Mouse (Mus musculus) cerebellum, postnatal 25 days (tissue): ENCODE data around the gene Wwtr1.

Experiments
- DNase-seq, 2 experiments: peaks; one replicate each; pipeline ENCODE4 v3.0.0; 2021; ENCODE audit warnings: mixed read lengths in 2 of 2

The Wwtr1 gene

DNA sequence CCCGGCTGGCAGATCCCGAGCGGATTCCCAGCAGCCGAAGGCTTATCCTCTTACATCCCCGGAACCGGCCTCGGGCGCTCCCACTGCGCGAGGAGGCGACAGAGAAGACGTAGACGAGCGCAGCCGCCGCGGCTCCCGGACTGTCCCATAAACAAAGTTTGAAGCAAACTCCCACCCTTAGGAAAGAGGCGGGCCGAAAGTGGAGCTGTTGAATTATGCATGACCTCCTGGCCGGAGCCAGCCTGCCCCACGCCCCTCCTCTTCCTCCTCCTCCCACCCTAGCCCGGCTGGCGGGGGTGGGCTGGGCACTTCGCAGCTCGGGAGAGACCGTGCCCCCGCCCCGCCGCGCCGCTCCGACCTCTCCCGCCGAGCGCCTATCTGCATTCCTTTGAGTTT is at the start of gene Wwtr1:
TSS of gene Wwtr1 (minus strand) at position 251 of the 396 bp plus-strand sequence.
- DNase-seq, result peak; percentile 30 to 54

DNA sequence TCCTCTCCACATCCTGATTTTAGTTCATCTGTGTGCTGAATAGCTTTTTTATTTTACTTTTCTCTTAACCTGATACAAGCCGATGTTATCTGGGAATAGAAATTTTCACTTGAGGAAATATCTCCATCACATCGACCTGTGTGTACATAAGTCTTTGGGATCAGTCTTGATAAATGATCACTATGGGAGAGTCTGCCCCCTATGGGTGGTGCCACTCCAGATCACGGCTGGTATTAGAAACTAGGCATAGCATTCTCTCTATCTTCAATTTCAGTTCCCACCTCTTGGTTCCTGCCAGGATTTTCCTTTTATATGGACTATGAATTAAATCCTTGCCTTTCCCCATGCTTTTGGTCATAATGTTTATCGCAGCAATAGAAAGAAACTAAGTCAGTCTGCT is 44.0 kb upstream of the Wwtr1 start:
- peak in 1 of 2 experiments; percentile 7 for DNase-seq

DNA sequence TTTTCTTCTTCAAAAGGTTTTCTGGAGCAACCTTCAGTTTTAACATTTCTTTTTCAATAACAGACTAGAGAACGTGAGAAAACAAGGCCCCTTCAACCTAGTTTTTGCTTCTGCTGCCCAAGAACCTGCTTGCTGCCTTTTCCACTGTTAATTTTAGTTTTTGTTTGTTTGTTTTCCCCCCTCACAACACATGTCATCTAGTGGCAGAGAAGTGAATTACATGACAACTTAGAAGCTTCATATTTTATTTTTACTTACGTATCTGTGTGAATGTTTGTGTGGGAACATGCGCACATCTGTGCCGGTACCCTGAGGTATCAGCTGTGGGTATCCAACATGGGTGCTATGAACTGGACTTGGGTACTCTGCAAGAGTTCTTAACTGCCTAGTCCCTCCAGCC is 39.9 kb upstream of the Wwtr1 start:
- DNase-seq, result no peak

DNA sequence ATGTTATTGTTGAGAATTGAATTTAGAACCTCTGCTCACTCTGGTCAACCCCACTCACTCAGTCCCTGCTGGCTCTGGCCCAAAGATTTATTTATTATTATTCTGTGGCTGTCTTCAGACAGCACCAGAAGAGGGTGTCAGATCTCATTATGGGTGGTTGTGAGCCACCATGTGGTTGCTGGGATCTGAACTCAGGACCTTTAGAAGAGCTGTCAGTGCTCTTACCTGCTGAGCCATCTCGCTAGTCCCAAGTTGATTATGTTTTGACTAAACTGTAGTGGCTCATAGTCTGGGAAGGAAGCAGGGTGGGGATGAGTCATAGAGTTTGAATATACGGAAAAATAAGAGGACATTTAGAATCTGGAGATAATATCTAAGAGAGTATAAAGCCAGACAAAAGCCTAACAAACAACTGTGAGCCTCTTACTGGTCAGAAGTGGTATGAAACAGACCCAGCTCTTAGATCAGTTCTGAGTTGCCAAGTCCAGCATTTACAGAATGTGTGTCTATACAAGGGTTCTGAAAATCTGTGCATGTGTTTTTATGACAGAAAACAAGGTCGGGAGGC is 36.8 kb upstream of the Wwtr1 start:
- no peak for DNase-seq

DNA sequence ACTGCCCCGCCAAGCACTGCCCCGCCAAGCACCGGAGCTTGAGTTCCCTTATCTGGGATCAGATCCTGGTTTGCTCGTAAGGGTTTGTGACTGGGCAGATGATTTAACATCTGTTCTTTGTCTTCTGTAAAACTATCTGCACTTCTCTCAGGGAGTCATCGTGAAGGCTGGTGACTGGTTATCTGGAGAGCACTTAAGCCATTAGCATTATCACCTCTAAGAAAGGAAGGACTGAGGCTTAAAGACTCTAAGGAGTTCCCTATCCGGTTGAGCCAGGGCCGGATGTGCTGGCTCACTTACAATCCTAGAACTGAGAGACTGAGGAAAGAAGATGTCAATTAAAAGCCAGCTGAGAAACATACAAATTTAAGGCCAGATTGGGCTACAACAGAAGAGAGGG is 36.1 kb upstream of the Wwtr1 start:
- DNase-seq, result no peak

DNA sequence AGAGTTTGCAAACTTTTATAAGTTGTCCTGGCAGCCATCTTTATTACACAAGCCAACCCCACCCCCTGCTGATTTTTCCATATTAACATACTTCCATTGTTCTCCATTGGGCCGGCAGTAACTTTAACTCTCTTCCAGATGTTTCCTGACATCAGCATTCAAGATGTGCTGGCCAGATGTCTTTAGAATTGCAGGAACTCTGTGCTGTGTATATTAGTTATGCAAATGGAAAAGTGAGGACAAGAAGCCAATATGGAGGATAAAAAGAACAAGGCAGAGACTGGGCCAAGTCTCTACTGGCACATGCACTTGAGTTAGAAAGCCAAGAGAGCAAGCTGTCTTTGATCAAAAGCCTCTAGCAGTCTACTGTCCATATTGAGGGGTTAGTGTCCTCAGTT is 28.9 kb upstream of the Wwtr1 start:
- DNase-seq, result no peak

DNA sequence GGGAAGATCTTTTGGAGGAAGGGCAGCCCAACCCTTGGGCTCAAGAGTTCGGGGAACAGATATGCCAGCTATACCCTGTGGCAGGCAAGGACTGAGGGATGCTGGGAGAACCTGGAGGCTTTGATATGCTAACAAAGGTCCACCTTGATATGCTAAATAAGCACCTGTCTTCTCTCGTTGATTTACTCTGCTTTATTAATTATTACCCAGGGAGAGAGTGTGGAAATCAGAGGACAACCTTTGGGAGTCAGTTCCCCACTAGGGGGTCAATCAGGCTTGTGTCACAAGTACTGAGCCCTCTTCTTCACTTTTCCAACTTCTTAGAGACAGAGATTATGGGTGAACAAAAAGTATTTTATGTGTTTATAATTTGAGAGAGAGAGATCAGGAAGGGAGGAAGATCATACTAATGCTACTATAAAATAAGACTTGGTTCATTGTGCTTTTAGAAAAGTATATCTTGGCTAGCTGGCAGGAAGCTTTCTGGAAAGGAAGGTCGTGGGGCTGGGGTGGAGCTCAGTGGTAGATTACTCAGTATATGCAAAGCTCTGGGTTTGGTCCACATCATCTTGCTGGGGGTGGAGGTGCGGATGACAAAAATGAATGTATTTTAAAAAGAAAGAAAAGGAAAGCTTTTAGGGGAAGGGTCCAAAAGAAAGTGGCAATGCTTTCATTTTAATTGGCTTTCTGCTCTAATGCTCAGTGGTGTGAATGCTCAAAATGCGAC is 28.3 kb upstream of the Wwtr1 start:
- no peak for DNase-seq

DNA sequence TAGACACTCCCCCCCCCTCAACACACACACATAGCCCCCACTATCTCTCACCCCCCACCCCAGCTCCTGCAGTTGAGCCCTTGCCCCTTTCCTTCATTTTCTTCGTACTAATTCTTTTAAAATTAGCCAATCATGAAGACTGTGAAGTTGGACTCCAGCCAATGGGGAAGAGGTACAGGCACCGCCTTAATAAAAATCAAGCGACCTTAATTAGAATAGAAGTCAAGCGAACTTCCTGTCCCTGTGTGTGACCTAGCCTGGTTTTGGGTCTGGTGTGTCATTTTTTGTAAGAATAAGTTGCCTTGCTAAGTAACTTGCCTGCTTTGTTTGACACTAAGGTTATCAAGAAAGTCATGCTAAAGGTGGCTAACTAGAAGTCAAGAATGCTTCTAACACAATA is 26.9 kb upstream of the Wwtr1 start:
- no peak for DNase-seq

DNA sequence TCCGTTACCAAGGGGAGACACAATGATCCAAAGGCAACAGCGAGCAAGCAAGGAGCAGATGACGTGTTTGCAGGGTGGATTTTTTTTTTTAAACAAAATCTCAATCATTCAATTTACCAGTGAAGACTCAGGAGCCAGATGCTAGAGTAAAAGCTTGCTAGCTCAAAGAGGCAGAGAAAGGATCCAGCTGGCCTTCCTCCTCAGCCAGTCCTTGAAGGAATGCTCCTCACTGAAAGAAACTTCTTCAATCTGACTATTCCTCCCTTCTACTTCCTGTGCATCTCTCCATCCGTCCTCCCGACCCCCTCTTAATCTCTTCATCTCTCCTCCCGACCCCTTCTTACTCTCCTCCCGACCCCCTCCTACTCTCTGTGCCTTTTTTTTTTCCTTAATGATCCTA is 20.9 kb upstream of the Wwtr1 start:
- DNase-seq, result no peak

DNA sequence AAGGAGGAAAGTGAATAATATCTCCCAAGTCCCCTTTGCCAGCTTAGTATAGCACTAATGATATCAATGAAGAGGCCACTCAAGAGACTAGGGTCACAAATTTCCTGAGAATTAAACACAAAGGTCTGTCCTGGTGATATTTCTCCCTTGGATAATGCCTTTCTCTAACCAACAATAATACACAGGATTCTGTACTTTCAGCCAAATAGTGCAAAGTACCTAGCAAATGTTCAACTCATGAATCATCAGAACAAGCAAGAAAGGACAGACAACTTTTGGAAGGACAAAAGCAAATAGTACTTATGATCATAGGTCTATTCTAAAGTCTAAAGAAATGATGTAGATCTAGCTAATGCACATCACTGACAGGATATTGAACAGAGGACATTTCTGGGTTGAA is 19.8 kb upstream of the Wwtr1 start:
- DNase-seq, result no peak

DNA sequence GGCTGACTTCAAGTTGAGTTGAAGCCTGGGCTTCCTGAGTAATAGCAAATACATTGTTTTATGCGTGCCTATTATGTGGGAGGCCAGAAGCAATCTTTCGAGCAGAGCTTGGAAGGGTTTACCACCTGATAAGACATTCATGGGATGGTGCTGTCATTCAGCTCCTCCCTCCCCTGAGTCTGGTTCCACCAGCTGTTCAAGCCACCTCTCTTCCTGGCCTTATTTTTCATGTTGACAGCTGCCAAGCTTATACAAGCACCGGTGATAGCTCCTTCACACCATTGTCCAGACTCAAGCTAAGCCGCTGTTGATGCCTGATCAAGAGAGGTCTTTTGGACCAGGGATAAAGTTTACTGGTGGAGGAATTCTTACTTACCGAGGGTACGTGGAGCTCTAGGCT is 10.3 kb upstream of the Wwtr1 start:
- DNase-seq, result no peak

DNA sequence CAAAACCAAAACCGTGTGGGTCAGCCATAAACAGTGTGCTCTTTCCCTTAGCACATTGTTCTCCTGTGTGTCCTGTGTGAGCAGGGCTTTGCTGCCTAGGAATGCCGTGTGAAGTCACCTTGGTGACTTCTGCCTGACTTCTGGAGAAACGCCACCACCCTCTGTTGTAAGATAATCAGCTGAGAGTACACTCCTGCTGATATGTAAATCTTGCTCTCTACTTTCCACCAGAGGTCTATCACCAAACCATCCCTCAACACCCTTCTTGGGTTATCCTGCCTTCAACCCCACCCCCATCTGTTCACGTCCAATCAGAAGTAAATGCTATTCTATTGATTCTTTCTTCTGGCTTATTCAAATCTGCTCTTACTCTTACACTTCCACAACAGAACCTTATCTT is 7.8 kb upstream of the Wwtr1 start:
- DNase-seq, result no peak

DNA sequence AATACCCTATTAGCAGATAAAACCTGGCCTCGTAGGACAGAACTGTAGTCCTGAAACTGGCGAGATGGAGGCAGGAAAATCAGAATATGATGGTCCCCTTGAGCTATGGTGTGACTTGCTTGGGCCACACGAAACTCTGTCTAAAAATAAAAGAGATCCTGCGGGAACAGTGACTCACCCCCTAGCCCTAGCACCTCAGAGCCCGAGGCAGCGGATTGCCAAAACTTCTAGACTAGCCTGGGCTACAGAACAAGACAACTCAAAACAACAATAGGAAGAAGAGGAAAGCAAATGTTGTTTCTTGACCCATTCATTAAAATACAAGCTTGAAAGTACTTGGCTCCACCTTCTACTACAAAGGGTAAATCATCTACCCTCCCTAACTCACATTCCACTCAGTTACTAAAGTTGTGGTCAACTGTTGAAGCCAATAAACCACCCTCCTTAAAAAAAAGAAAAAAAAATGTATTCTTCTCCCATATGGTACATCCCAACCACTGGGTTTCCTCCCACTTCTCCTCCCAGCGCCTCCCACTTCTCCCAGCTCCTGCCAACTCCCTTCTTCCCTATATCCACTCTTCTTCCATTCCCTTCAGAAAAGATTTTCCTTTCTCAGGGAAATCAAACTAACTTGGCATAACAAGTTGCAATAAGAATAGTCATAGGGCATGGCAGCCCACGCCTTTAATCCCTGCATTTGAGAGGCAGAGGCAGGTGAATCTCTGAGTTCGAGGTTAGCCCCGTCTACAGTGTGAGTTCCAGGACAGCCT is 4.9 kb upstream of the Wwtr1 start:
- DNase-seq, result no peak

DNA sequence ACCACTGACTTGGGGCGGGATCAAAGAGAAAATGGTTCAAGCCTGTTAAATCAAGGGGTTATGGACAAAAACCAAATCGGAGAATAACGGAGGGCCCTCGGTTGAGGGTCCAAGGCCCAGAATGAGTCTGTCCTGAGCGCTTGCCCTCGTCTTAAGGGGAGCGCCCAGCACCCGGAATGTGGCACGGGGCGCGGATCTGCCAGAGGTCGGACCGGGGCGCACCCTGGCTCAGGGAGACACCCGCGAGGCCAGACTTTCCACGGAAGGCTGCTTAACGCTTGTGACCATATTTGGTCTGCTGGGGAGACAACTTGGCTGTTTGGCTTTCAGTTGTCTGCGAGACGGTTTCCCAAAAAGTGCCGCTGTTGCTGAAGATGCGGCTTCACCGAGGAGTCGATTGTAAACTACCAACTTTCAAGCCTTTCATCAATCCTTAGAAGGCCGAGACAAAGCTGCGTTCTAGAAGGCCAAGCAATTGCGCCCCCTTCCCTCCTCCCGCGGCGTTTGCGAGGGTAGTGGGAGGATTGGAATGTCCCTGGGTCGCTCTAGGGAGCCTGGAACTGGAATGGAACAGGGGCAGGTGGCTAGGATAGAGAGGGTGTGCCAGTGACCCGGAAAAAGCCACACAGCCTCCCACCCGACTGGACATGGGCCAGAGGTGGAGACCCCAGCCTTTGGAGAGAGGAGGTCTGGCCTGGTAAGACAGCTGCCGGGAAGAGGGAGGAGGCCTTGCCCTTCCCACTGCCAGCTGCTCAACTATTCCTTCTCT is 530 bp upstream of the Wwtr1 start:
- peak in 1 of 2 experiments; percentile 24 for DNase-seq

DNA sequence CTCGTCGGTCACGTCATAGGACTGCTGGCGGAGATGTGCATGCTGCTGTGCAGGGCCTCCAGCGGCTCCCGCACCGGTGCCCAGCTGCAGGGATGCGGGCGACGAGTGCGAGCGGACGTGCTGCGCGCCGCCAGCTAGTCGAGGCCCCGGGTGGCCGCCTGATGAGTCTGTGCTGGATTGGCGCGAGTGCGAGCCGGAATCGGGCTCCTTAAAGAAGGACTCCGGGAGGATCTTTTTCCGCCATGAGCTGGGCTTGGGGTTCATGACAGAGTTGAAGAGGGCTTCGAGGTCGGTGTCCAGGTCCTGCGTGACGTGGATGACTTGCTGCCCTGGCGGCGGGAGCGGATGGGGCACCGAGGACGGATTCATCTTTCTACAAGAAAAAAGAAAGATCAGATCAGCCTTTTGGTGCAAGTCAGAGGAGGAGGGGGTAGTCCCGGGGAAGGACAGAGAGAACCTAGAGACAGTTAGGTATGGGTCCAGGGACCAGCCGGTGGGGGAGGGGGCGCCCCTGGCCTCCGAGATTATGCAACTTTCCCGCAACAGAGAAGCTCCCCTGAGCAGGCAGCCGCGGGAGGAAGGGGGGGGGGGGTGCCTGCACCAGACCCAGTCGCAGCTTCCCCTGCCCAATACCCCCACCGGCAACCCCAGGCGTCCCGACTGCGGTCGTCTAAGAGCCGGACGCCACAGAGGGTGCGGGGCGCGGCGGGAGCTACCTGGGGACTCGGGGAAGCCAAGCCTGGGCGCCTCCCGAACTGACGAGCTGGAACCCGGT is 638 bp downstream of the Wwtr1 start:
- DNase-seq, result peak; percentile 23 to 38

DNA sequence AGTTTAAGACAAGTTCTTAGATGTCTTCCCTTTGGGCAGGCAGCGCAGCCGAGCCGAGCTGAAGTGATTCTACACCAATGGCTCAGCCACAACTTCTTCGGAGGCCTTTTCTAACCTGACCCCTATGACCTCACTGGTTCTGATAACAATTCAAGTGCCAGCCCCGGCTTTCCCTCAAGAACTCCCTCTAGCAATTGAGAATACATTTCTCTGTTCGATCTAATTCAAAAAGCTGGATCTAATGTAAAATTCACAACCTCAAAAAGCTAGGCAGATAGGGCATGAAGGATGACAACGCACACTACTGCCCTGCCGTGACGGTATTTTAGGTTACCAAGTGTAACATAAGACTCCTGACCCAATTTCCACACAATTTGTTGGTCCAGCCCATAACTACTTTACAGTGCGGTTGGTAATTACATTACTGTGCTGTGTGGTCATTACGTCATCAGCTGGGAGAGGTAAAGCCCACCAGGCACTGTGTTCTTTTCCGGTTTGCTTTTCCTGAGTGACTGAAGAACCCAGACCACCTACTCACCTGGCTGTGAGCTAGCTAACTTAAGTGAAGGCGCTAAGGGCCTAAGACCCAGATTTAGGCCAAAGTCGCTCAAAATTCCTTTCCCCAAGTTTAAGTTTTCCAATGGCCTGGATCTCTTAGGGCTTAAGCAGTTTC is 1.7 kb downstream of the Wwtr1 start:
- DNase-seq, result no peak

DNA sequence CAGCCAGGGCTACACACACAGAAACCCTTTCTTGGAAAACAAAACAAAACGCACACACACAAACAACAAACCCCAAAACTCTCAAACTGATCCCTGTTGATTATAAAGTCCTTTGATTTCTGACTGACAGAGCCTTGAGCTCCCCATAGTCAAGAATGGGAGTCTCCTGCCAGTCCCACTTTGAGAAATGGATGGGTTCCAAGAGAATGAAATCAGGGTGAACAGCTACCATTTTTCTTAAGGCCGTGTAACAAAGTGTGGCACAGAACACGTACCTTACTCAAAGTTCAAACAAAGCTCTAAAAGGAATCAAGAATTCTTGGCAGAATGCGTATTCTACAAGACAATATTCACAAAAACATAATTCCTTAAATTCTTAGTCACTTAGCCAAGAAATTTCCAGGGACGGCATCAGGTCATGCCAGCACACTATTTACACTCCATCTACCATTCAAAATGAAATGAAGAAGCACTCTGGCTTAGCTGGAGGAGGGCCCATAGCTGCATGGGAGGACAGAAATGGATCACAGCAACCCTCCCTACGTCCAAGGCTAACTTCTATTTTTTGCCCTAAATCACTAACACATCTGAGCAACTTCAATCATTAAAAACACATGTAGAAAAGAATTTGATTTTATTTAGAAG is 3.3 kb downstream of the Wwtr1 start:
- no peak for DNase-seq

DNA sequence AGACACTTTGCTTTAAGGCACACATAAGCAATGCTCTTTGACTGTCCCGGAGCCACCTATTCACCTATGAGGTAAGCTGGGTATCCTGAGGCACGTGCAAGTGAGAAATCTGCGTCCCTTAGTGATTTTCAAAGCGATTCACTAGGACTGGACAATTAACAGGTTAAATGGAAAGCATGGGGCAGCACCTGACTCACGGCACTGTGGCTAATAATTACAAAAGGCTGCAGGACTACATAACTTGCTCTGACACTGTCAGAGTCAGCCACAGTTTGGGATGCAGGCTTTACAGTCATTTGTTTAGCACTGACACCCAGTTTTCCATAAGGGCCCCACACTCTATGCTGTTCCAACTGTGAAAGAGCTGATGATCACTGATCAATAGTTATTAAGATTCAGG is 9.1 kb downstream of the Wwtr1 start:
- DNase-seq, result no peak

DNA sequence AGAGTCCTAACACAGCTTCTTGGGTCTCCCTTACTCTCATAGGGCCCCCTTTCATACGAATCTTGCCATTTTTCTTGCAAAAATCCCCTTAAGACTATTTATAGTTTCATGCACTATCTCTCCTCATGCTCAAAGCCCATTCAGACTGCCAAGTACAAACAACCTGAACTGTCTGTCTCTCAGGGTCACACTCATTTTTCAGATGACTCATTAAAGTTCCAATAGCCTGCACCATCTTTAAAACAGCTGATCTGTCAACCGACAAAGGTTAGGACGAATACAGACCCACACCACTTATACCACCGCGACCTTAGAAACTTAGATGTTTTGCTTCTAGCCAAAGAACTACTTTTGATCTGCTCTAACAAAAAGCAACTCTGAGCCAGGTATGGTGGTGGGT is 12.1 kb downstream of the Wwtr1 start:
- no peak for DNase-seq

DNA sequence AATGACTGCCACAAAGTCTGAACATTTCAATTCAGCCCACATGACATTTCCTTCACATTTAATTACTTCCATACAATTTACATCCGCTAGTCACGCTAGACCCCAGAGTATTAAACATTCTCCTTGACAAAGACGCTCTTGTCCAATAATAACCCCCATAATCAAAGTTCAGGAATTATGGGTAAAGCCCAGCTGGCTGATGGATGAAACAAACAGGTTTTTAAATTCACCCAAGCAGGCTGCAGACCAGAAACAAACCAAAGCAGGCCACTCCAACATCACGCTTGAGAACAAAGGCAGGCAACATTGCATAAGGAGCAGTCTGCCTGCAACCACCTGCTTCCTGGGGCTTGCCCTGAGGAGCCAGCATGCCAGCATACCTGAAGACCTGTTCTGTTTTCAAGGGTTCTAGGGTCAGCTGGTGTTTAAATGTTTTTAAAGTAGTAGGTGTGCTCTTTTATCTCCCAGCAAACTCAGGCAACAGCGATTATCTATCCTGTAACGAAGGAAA is 12.7 kb downstream of the Wwtr1 start:
- no peak for DNase-seq

DNA sequence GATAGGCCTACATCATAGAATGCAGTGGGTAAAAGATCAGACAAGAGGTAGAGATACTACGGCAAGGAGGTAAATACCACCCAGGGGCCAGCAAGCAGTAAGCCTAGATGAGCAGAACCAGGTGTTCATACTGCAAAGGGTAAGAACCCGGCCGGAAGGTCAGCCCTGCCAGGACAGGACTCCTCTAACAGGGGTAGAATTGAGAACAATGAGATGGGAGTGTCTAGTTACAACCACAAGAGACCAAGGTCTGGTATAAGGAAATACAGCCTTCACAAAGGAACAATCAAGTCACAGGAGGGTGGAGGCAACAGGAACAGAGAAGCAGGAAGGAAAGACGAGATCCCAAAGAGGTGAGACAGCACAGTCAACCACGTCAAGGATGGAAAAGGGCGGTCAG is 16.9 kb downstream of the Wwtr1 start:
- DNase-seq, result no peak
